Mouse (Mus musculus) intestine, embryonic 14.5 days (tissue): ENCODE measurements at regions not wholly inside any gene's neighbourhood (a gene's known extent, or its start where the extent isn't known, plus 50 kb on each side); places are given as distances from the start of the nearest gene placed in this dataset.

Experiments used
- ATAC-seq: fragments of 200-750 bp; cut with Nextera tagmentation; replicated peaks from 2 replicates; pipeline ENCODE4 v1.8.0; 2017; ENCODE audit warnings: low read depth, moderate number of reproducible peaks, moderate TSS enrichment, moderate library complexity; ENCODE audit not compliant: low FRiP score, low TSS enrichment
- DNase-seq: peaks from one replicate; pipeline ENCODE4 v3.0.0-alpha.2; 2018; ENCODE audit warnings: low spot score
- H3K27ac ChIP-seq: fragments of 300-500 bp; sonication (generic); 2 replicates; pipeline ENCODE4 v1.5.1; 2014; ENCODE audit warnings: low read depth, mild to moderate bottlenecking, control low read depth
- H3K27me3 ChIP-seq: fragments of 300-500 bp; sonication (generic); replicated peaks from 2 replicates; pipeline ENCODE4 v1.6.1; 2014; ENCODE audit warnings: low read length, control low read depth; ENCODE audit not compliant: control insufficient read depth, insufficient read depth
- H3K36me3 ChIP-seq: fragments of 300-500 bp; sonication (generic); 2 replicates; pipeline ENCODE4 v1.6.1; 2014; ENCODE audit warnings: low read length, control low read depth; ENCODE audit not compliant: control insufficient read depth, insufficient read depth
- H3K4me1 ChIP-seq: fragments of 300-500 bp; sonication (generic); replicated peaks from 2 replicates; pipeline ENCODE4 v1.6.1; 2014; ENCODE audit warnings: low read length, control low read depth, mixed read lengths; ENCODE audit not compliant: control insufficient read depth, insufficient read depth
- H3K4me2 ChIP-seq: fragments of 300-500 bp; sonication (generic); 2 replicates; pipeline ENCODE4 v1.6.1; 2014; ENCODE audit warnings: low read length
- H3K4me3 ChIP-seq: fragments of 300-500 bp; sonication (generic); 2 replicates; pipeline ENCODE4 v1.5.1; 2014; ENCODE audit warnings: low read depth, low read length, control low read depth, mixed read lengths
- H3K9ac ChIP-seq: fragments of 300-500 bp; sonication (generic); 2 replicates; pipeline ENCODE4 v1.6.1; 2014; ENCODE audit warnings: mild to moderate bottlenecking, low read length
- H3K9me3 ChIP-seq: fragments of 300-500 bp; sonication (generic); 2 replicates; pipeline ENCODE4 v1.6.1; 2016; ENCODE audit warnings: low read length, control low read depth; ENCODE audit not compliant: control insufficient read depth
- WGBS: fragments of 180-500 bp; shearing (Covaris S2); extraction: QIAGEN DNeasy Blood & Tissue Kit; methylation state at CpG from one replicate; pipeline ENCODE4 v1.1.7; 2014; 5-methylcytosine and 5-hydroxymethylcytosine counted together

DNA sequence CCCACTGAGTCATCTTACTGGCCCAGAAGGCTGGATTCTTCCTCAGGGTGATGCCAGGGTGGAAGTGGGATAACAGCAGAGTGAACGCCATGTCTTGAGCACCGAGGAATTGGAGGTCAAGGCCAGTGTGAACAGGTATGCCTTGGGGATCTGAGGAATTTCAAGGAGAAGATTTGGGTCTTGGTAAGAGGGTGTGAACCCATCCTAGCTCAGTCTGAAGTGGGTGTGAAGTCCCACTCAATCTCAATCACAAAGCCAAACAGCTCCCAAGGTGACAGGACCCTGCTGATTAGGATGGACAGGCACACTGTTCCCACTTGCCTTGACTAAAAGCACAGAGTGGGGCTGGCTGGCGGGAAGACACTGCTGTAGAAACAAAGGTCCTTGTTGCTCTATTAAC lies 224.0 kb upstream of the Peli2 start:
- Histone ChIP-seq H3K36me3 (no peaks in the 10 kb centered on the region), H3K27me3 (no peaks in the 10 kb centered on the region), H3K9ac (no peak overlapping the region), H3K27ac (no peak overlapping the region), H3K4me2 (no peak overlapping the region), H3K4me3 (no peak overlapping the region), H3K4me1 (no peaks in the 10 kb centered on the region), H3K9me3 (no peaks in the 10 kb centered on the region)
- DNase-seq (no peak), ATAC-seq (no peak)
- 83% methylated on average over 3 of the region's 3 CpGs for WGBS

DNA sequence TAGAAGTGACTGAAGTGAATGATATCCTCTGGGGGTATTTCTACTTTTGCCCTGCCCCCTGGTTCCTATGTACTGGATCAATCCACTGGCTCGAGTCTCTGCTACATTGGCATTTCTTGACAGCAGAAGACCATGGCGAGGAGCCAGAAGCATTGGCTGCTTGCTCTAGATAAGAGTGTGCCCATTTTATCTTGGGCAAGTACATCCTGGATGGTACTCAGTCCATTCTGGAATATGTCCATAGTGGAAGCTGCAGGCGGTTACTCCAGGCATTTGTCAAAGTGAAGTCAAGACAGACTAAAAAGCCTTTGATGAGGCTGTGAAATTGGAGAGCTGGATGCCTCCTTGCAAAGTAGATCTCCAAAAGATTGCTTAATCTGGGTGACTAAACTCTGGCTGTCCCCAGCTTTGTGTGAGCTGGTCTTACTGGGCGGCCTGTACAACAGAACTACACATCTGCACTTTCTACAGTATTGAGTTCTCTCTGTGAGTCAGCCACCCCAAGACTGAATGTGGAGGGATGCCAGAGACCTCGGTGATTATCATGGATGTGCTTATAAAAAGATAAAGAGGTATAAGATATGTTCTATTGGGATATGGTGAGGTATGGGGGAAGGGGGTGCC lies 222.6 kb upstream of the Peli2 start:
- WGBS, result 84% methylated on average over 5 of the region's 5 CpGs
- H3K27ac ChIP-seq, result no peak overlapping the region
- H3K4me2 ChIP-seq, result no peak overlapping the region
- no peak overlapping the region for H3K9ac ChIP-seq
- H3K27me3 ChIP-seq, result no peaks in the 10 kb centered on the region
- no peaks in the 10 kb centered on the region for H3K9me3 ChIP-seq
- no peak for DNase-seq
- no peaks in the 10 kb centered on the region for H3K36me3 ChIP-seq
- no peak for ATAC-seq
- no peak overlapping the region for H3K4me3 ChIP-seq
- no peaks in the 10 kb centered on the region for H3K4me1 ChIP-seq

DNA sequence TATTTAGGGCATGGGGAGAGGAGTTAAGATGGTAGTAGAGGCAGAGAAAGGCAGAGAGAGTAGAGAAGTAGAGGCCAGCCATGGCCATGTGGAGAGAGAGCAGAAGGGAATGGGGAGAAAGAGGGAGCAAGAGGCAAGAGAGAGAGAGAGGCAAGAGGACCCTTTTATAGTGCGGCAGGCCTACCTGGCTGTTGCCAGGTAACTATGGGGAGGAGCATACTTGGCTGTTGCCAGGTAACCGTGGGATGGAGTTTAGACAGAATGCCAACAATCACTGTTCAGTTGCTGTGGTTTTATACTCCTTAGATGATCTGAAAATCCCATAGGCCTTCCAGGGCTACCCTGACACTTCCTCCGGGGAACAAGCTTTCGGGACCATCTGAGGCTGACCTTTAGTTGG lies 222.0 kb upstream of the Peli2 start:
- Histone ChIP-seq H3K9ac (no peak overlapping the region), H3K4me1 (no peaks in the 10 kb centered on the region), H3K9me3 (no peaks in the 10 kb centered on the region), H3K4me2 (no peak overlapping the region), H3K4me3 (no peak overlapping the region), H3K36me3 (no peaks in the 10 kb centered on the region), H3K27me3 (no peaks in the 10 kb centered on the region), H3K27ac (no peak overlapping the region)
- 84% methylated on average over 4 of the region's 4 CpGs for WGBS
- DNase-seq (no peak), ATAC-seq (no peak)

DNA sequence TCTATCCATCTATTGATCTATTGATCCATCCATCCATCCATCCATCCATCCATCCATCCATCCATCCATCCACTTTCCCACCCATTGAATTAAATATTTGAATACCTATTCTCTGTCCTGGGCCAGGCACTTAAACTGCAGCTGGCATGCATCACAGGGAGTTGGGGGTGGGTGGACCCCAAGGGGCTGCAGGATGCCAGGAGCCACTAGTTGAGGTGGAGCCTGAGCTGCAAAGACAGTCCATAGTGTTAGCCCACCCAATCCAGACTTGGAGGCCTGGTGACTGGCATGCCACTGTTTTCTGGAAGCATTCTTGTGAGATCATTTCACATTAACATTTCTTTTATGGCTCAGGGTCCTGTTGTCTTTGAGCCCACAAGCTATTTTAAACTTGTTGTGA lies 215.3 kb upstream of the Peli2 start:
- no peaks in the 10 kb centered on the region for H3K36me3 ChIP-seq
- H3K9ac ChIP-seq, result no peak overlapping the region
- ATAC-seq, result no peak
- no peaks in the 10 kb centered on the region for H3K27me3 ChIP-seq
- H3K27ac ChIP-seq, result no peak overlapping the region
- no peak overlapping the region for H3K4me3 ChIP-seq
- no peak for DNase-seq
- H3K9me3 ChIP-seq, result no peaks in the 10 kb centered on the region
- H3K4me1 ChIP-seq, result no peaks in the 10 kb centered on the region
- H3K4me2 ChIP-seq, result no peak overlapping the region

DNA sequence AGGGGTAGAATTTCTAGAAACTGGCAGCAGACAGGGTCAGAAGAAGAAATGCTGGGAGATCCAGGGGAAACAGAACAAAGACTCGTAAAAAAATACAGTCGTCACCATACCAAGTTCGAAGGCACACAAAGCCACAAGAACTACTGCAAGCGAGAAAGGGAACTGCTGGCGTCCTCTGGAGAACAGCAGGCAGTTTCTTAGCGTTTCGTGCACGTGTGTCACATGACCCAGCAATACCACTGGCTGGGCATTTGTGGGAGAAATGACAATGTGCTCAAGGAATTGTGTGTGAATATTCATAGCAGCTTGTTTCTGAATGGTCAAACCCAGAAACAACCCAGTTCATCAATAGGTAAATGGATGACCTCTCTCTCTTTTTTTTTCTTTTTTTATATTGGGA lies 211.5 kb upstream of the Peli2 start:
- WGBS, result 62% methylated on average over 8 of the region's 8 CpGs
- no peaks in the 10 kb centered on the region for H3K4me1 ChIP-seq
- no peak overlapping the region for H3K27ac ChIP-seq
- no peaks in the 10 kb centered on the region for H3K9me3 ChIP-seq
- no peak overlapping the region for H3K9ac ChIP-seq
- H3K36me3 ChIP-seq, result no peaks in the 10 kb centered on the region
- H3K27me3 ChIP-seq, result no peaks in the 10 kb centered on the region
- H3K4me2 ChIP-seq, result no peak overlapping the region
- DNase-seq (no peak), ATAC-seq (no peak)
- H3K4me3 ChIP-seq, result no peak overlapping the region

DNA sequence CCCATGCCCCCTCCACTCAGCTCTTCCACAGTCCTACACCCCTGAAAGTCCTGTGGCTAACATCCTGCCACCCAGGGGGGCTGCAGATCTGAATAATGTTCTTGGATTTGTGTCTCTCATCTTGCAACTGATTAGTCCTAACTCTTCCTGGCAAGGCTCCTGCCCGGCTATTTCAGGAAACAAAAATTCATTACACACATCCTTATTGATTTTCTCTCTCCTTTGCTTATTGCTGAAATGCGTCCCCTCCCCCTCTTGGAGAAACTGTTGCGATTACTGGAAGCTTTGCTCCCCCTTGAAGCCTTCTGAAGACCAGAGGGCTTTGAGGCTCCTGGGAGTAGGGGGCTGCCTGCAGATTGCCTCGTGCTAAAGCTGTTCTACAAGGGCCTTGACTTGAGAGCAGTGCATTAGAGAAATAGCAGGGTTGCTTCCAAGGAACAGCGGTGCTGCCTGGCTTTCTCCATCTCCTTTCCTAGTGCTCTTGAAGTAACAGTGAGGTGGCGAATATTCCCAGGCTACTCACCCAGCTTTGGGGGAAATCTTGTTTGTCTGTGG lies 209.8 kb upstream of the Peli2 start:
- DNase-seq, result no peak
- Histone ChIP-seq H3K9ac (no peak overlapping the region), H3K4me2 (no peak overlapping the region), H3K4me3 (no peak overlapping the region), H3K27ac (no peak overlapping the region), H3K4me1 (no peaks in the 10 kb centered on the region), H3K27me3 (no peaks in the 10 kb centered on the region), H3K9me3 (no peaks in the 10 kb centered on the region), H3K36me3 (no peaks in the 10 kb centered on the region)
- 42% methylated on average over 6 of the region's 6 CpGs for WGBS
- ATAC-seq, result no peak

DNA sequence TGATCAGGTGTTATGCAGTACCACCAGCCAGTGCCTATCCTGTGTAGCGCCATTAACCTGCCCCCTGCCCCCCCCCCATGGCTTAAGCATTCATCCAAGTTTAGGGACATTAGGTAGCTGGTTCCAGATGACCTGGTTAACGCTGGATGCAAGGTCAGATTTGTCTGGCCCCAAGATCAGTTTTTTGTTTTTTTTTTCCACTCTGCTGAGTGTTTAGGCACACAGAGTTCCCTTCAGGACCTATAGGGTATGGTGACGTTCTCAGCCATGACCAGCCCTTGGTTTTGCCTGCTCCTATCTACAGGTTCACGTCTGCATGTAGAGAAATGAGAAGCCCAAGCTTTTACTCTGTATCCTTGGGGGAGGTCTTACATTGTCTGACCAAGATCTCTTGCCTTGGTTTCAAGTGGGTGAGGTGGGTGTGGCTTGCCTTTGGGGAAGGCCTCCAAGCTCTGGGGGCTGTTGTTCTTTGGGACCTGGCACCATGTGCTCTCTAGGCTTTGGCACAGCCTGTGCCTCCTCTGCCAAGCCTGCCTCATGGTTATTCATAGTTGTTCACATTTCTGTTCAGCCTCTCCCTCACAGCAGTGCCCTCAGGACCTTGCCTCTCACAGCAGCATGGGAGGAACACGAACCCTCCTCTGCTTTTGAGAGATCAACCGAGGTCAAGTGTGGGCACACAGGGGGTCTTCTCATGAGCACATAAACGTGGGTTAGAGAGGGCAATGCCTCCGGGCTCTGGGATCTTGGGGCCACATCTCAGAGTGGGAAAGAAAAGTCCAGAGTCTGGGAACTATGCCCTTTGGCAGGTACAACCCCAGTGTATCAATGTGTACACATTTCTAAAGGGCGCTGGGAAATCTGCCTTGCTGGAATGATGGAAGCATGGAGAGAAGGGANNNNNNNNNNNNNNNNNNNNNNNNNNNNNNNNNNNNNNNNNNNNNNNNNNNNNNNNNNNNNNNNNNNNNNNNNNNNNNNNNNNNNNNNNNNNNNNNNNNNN lies 208.8 kb upstream of the Peli2 start:
- Histone ChIP-seq H3K4me3 (no peak overlapping the region), H3K36me3 (no peaks in the 10 kb centered on the region), H3K4me1 (no peaks in the 10 kb centered on the region), H3K9me3 (no peaks in the 10 kb centered on the region), H3K27ac (no peak overlapping the region), H3K9ac (no peak overlapping the region), H3K4me2 (no peak overlapping the region), H3K27me3 (no peaks in the 10 kb centered on the region)
- DNase-seq (no peak), ATAC-seq (no peak)
- WGBS, result 82% methylated on average over 9 of the region's 9 CpGs

DNA sequence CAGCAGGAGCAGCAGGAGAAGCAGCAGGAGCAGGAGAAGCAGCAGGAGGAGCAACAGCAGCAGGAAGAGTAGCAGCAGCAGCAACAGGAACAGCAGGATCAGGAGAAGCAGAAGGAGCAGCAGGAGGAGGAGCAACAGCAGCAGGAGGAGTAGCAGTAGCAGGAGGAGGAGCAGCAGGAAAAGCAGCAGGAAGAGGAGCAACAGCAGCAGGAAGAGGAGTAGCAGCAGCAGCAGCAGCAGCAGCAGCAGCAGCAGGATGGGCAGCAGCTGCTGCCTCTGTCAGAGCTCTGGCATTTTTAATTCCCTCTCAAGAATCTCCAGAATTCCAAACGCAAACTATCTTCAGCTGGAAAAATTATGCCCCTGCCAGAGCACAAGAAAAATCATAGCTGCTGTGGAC lies 205.0 kb upstream of the Peli2 start:
- no peaks in the 10 kb centered on the region for H3K36me3 ChIP-seq
- H3K4me3 ChIP-seq, result no peak overlapping the region
- H3K9me3 ChIP-seq, result no peaks in the 10 kb centered on the region
- H3K27ac ChIP-seq, result no peak overlapping the region
- no peak overlapping the region for H3K4me2 ChIP-seq
- ATAC-seq, result no peak
- 13% methylated on average over 1 of the region's 1 CpGs for WGBS
- no peak overlapping the region for H3K9ac ChIP-seq
- H3K27me3 ChIP-seq, result no peaks in the 10 kb centered on the region
- DNase-seq, result no peak
- H3K4me1 ChIP-seq, result no peaks in the 10 kb centered on the region
